Mouse (Mus musculus) cerebellum, postnatal 4 days (tissue): ENCODE results near the gene Acad10.
"Not testable (repeated sequence)": the region's sequence is repeated elsewhere in the genome, so short reads cannot be mapped to it uniquely, and the experiment has no call there.

Experiments used
- DNase-seq, 2 experiments: peaks; one replicate each; pipeline ENCODE4 v3.0.0; 2022; ENCODE audit warnings: low spot score in 2 of 2, mixed read lengths in 1 of 2

Gene Acad10

DNA sequence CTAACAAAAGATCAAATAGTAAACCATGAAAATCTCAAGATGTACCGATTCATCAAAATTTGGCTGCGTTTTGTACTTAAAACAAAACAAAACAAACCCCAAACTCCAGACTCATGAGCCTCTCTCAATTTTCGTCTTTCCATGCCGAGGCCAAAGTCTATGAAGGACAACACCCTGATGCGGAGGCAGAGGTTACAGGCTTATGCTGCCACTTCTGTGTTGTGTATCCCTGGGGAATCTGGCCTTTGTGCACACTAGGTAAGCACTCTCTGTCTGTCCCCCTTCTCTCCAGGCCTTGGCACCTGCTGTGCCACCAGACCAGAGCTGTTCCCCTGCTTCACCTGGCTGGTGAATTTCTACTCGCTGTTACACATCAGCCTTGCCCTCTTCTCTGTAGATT is 2.7 kb downstream of the Acad10 start:
- DNase-seq = not testable (repeated sequence)

- DNase-seq = not testable (repeated sequence)
These were observed 3.4 kb downstream of the Acad10 start for GRCm38 (mm10) chr5:121656866-121657265.

DNA sequence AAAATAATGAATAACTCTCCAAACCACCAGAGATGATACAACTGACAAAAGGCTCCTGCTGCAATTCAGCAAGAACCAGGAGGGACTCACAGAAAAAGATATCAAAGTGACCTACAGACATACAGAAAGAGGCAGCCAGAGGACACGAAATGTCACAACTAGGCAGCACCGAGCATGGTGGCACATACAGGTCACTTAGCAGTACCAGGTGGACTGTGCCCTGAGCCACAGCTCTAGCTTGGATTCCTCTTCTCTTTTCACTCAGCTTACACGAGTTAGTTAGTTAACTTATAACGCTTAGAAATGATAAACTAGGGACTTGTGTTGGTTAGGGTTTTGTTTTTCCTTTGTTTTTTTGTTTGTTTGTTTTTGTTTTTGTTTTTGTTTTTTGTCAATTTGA is 5.8 kb downstream of the Acad10 start:
- DNase-seq = no peak

DNA sequence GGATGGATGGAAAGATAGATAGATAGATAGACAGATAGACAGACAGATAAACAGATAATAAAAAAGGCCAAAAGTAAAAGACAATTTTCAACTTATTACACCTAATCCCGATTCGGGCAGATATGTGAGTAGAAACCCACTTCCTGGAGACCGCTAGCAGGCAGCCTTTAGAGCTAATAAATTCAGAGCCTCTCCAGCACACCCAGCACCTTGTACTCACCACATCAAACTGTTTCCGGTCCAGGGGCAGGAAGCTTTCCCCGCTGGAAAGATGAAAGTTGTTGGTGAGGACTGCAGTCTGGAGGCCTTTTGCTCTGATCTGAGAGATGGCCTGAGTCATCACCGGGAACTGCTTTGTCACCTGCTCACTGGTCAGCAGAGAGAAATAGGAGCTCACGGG is 11.2 kb downstream of the Acad10 start:
- DNase-seq = no peak

DNA sequence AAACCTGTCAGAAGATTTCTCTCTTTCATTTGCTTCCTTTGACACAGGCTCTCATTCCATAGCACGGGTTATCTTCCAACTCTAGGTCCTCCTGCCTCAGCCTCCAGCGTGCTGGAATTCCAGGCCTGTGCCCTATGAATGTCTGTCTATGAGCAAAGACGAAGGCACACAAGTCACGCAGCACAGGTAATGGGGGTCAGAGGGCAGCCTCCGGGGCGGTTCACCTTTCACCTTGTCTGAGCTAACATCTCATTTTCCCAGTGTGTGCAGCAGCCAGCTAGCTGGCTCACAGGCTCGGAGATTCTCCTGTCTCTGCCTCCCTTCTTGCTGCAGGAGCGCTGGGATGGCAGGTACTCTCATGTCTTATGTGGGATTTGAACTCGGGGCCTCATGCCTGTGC is 20.7 kb downstream of the Acad10 start:
- DNase-seq = no peak

DNA sequence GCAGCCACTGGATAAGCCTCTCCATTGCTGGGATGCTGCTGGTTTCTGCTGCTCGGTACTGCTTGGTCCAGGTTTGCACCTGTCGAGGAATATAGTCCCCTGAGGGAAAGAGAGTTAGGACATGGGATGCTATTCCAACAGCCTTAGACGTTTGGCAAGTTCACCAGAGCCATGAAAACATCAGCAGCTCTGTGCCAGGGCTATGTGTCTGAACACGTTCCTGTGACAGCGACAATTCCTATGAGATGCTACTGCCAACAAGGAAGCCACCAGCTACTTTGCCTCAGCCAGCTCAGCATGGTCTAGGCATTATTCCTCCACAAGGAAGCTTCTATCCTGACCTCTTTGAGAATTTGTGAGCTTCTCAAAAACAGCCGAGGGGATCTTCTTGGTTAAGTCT is 23.0 kb downstream of the Acad10 start:
- DNase-seq = no peak

- DNase-seq = no peak
These were observed 25.6 kb downstream of the Acad10 start for GRCm38 (mm10) chr5:121634668-121635067.

DNA sequence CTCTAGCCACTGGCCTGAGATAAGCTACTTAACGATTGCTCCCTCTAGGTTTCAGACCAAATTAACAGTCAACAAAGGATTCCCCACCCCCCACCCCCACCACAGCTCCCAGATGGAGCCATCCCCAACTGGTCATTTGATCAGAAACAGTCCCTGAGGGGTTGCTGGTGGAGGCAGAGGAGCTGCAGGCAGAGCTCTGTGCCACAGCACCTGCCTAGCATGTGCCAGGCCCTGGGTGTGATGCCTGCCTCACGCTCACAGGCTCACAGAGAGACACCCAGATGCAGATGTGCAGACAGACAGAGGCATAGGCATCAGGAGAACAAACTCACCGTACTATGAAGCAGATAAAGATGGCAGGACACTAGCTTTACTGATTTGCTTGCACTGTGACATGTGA is 27.5 kb downstream of the Acad10 start:
- DNase-seq = no peak

DNA sequence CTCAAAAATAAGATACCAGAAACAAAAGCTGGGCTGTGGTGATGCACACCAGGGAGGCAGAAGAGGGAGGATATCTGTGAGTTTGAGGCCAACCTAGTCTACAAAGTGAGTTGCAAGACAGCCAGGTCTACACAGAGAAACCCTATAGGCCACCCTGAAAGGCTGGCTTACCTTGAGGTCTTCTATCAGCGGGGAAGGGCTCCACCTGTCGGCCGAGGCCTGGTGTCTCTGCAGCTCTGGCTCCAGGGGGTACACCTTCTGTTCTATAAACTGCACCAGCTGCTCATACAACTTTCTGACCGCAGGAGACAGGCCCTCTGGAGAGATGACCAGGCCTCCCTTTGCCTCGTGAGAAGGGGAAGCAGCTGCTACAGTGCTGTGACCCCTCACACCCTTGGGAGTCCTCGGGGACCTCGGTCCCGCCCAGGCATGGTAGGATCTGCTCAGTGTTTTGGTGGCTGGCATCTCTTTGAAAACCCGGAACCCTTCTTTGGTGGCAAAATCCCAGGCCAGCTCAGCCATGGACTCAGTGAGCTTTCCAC is 29.1 kb downstream of the Acad10 start:
- not testable (repeated sequence) for DNase-seq

DNA sequence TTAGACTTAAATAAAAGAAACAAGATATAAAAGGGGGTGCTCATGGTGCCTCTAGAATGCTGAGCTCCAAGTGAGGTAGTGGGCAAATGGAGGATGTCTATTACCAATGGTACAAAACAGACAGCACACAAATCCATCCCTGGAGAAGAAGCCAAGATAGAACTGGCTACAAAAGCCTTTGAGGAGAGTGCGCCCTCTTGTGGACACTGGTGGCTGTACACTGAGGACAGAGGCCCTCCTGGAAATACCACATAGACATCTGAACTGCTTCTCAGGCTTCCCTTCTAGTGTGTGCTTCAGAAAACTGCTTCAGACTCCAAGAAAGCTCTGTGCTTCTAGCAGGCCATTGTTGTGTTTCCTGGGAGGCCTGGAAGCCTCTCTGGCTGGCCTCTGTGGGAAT is 32.4 kb downstream of the Acad10 start:
- peak; percentile 58 to 73 for DNase-seq

- DNase-seq = no peak
These were observed 37.1 kb downstream of the Acad10 start for GRCm38 (mm10) chr5:121623241-121623640.

GRCm38 (mm10) chr5:121621102-121621501 is 39.2 kb downstream of the Acad10 start:
- no peak for DNase-seq

DNA sequence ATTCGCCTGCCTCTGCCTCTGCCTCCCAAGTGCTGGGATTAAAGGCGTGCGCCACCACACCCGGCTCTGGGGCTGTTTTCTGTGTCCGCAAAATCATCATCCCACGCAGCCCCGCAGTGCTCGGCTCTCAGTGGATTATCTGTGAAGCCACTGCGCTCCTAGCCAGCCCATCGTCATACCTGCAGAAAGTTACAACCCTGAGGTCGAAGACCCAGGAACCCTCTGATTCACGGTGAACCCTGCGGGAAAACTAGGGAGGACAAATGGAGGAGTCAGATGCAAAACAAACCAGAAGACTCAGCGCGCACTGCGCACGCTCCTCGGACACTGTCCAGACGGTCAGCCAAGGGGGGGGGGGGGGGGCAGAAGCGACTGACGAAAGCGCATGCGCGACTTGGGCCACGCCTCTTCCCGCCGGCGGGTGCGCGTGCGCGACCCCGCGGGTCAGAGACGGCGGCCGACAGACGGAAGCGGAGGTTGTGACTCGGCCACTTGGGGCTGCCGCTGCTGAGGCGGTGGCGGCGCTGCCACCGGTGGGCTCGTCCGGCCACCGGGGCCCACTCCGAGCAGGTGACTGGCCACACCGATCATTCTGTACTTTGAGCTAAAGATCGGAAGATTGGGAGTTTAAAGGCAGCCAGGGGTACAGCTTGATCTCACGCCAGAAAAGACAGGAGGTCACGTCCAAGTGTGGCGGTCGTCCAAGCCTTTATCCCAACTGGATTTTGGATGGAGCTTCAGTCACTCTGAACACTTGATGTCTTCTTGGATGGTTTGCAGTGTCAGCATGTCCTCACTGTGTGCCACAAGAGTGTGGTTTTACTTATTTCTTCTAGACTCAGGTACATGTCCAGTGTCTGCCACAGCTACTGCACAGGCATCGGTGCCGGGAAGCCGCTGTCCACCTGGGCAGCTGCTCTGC is 41.5 kb downstream of the Acad10 start, which contains the start of gene Acad12:
Acad12 (minus strand) TSS at position 347 of the 922 bp plus-strand sequence.
- DNase-seq = peak; percentile 59 to 83

DNA sequence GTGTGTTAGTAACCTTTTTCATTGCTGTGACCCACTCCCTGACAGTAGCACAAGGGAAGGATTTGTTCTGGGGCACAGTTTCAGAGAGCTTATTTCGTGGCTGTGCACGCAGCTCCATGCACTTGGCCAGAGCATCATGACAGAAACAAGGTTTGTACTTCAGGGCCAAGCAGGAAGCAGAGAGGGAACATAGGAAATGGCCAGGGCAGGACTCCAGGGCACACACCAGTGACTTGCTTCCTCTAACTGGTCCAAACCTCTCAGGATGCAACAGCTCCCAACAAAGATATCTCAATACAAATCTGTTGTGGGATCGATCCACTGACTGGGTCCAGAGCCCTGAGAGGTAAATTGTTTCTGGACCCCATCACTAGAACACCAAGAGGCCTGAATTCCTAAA is 45.4 kb downstream of the Acad10 start:
- DNase-seq = not testable (repeated sequence)

DNA sequence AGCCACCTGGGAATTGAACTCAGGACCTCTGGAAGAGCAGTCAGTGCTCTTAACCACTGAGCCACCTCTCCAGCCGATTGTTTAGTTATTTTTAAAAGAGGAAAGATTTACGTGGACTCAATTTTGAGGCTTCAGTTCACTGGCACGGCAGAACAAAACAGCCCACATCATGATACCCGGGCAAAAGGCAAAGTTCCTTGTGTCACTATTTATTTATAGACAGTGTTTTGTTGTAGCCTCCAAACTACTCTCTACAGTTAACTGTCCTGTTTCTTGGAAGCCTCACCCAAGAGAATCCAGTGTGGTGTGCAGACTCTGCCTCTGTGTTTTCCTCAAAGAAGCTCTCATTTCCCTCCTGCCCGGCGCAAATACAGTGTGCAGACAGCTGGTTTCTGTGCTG is 48.3 kb downstream of the Acad10 start:
- no peak for DNase-seq

GRCm38 (mm10) chr5:121609556-121610135 is 50.7 kb downstream of the Acad10 start:
- DNase-seq = not testable (repeated sequence)

GRCm38 (mm10) chr5:121606151-121606550 is 54.2 kb downstream of the Acad10 start:
- DNase-seq = peak; percentile 49 to 70

- DNase-seq = not testable (repeated sequence)
These were observed 56.5 kb downstream of the Acad10 start for GRCm38 (mm10) chr5:121603815-121604214.

- peak; percentile 72 to 86 for DNase-seq
These were observed 58.6 kb downstream of the Acad10 start for GRCm38 (mm10) chr5:121601547-121602299.

DNA sequence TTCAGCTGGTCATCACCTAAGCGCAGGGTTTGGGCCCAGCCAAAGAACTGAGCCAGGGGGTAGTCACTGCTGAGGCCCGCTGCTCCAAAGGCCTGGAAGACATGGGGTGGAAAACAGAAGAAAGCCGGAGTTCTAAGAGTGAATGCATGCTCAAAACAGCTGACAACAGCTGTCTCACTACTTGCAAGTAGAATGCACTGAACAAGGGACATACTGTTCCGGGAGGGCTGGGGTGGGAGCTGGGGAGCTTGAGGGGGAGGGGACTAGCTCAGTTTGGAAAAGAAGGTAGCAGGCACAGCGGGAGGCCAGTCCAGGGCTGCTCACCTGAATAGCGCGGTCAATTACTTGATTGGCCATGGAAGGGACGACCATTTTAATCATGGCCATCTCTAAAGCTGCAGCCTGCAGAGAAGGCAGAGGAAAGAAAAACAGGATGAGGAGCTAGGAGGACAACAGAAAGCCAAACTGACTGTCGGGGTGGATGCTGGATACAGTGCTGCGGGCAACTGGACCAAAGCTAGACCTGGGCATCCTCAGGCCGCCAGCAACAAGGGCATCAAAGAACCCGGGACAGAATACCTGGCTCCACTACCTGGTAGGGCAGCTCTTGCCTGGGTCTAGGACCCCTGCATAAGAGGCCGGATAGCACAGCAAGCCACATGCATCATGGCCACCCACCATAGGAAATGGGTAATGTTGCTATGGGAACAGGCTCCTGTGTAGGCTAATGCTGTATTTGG is 61.3 kb downstream of the Acad10 start:
- DNase-seq = no peak

DNA sequence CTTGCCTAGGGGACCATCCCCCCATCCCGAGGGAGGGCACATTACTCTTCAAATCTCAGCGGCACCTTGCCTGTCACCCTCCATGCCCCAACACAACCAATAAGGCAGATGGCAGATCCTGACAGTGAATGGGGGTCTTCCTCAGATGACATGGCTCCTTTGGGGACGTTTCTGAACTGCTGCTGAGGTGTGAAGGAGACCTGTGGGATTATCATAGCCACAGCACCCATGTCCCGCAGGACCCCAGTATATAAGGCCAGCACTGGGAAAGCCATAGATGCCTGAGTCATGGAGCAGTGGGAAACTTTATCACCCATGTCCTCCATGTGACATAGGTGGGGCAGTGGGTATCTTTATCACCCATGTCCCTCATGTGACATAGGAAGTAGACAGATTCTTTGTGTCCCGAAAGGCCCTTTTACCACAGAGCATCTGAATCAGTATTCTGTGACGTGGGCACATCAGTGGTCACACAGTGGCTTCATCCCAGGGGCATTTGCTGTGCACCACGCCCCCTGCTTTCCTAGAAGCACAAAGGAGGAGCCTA is 62.2 kb downstream of the Acad10 start:
- DNase-seq = no peak
